Mouse (Mus musculus) stomach, postnatal 0 days (tissue): Measurements from ENCODE around the gene Baiap2l2. TPM values are rescaled to one million over a fixed set of nuclear protein-coding genes. Genes with fewer than 3 reads are reported as not detected.
A peak's percentile ranks its signal among the peaks of the same experiment; 100 is the strongest.

ENCODE experiments used
- ATAC-seq: fragments of 200-750 bp; cut with Nextera tagmentation; 2 replicates; pipeline ENCODE4 v1.8.0; 2017; ENCODE audit not compliant: low FRiP score, low TSS enrichment
- DNase-seq: peaks from one replicate; pipeline ENCODE4 v3.0.0-alpha.2; 2016; ENCODE audit warnings: low spot score
- H3K27ac ChIP-seq: fragments of 300-500 bp; sonication (generic); replicated peaks from 2 replicates; pipeline ENCODE4 v1.5.1; 2014; ENCODE audit warnings: mild to moderate bottlenecking, control low read depth
- H3K27me3 ChIP-seq: fragments of 300-500 bp; sonication (generic); 2 replicates; pipeline ENCODE4 v1.6.1; 2014; ENCODE audit warnings: low read length; ENCODE audit not compliant: control insufficient read depth, insufficient read depth
- H3K36me3 ChIP-seq: fragments of 300-500 bp; sonication (generic); 2 replicates; pipeline ENCODE4 v1.6.1; 2014; ENCODE audit warnings: low read length, mixed read lengths; ENCODE audit not compliant: control insufficient read depth, insufficient read depth
- H3K4me1 ChIP-seq: fragments of 300-500 bp; sonication (generic); replicated peaks from 2 replicates; pipeline ENCODE4 v1.6.1; 2014; ENCODE audit warnings: antibody characterized with exemption; ENCODE audit not compliant: control insufficient read depth, insufficient read depth
- H3K4me2 ChIP-seq: fragments of 300-500 bp; sonication (generic); replicated peaks from 2 replicates; pipeline ENCODE4 v1.6.1; 2014; ENCODE audit warnings: low read depth, mild to moderate bottlenecking, control low read depth, moderate library complexity
- H3K4me3 ChIP-seq: fragments of 300-500 bp; sonication (generic); 2 replicates; pipeline ENCODE4 v1.5.1; 2014; ENCODE audit warnings: low read depth, low read length, control low read depth
- H3K9ac ChIP-seq: fragments of 300-500 bp; sonication (generic); 2 replicates; pipeline ENCODE4 v1.6.1; 2014; ENCODE audit warnings: mild to moderate bottlenecking, low read length, control low read depth, mixed read lengths
- H3K9me3 ChIP-seq: fragments of 300-500 bp; sonication (generic); 2 replicates; pipeline ENCODE4 v1.6.1; 2016; ENCODE audit warnings: low read length; ENCODE audit not compliant: control insufficient read depth
- CTCF ChIP-seq: IDR thresholded peaks from 2 replicates; pipeline ENCODE4 v1.5.1; 2016; ENCODE audit warnings: antibody characterized with exemption, low read depth, mild to moderate bottlenecking, moderate library complexity
- EP300 ChIP-seq: optimal IDR thresholded peaks from 2 replicates; pipeline ENCODE3; 2016; ENCODE audit warnings: antibody characterized with exemption
- WGBS: fragments of 180-500 bp; shearing (Covaris S2); extraction: QIAGEN DNeasy Blood & Tissue Kit; methylation state at CpG from one replicate; pipeline ENCODE4 v1.1.7; 2014; 5-methylcytosine and 5-hydroxymethylcytosine counted together
- polyA plus RNA-seq: library from polyadenylated mRNA; unstranded; fragments of >200 nt; fragmentation: Nextera tagmentation; extraction: Ambion mirVana; gene quantifications from 2 replicates; pipeline ENCODE4 v1.2.1, GENCODE M21; 2015

Baiap2l2 gene
- polyA plus RNA-seq, 1 experiment from 2014 or later = 4.9 TPM

DNA sequence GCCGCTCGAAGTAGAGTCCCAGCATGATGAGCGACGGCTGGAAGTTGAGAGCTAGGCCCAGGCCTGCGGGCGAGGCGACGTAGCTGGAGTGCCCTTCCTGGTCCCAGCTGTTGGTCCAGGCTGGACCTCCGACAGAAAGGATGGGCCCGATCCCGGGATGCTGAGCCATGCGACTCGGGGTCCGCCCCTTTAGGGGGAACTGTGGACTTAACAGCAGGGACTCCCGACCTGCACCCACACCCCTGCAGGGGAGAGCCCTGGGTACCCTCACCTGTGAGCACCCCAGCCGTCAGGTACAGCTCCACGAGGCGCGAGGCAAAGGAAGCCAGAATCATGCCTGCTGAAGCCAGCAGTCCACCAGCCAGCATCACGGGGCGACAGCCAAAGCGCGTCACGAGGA lies 32.8 kb downstream of the Baiap2l2 start:
- Histone ChIP-seq H3K36me3 (peaks cover 9% of the 10 kb centered on the region; the same call in 1 of the 2 replicates), H3K4me3 (peak overlapping the region; percentile 33), H3K9me3 (no peaks in the 10 kb centered on the region), H3K4me1 (no peaks in the 10 kb centered on the region; the same call in 1 of the 2 replicates), H3K27me3 (peaks cover 4% of the 10 kb centered on the region; the same call in 1 of the 2 replicates), H3K27ac (no peak overlapping the region), H3K9ac (peak overlapping the region; percentile 56), H3K4me2 (peak overlapping the region; percentile 64)
- ATAC-seq (no peak), DNase-seq (no peak)
- TF ChIP-seq CTCF = no peak
- no peak for TF ChIP-seq EP300
- WGBS = 32% methylated on average over 24 of the region's 24 CpGs

DNA sequence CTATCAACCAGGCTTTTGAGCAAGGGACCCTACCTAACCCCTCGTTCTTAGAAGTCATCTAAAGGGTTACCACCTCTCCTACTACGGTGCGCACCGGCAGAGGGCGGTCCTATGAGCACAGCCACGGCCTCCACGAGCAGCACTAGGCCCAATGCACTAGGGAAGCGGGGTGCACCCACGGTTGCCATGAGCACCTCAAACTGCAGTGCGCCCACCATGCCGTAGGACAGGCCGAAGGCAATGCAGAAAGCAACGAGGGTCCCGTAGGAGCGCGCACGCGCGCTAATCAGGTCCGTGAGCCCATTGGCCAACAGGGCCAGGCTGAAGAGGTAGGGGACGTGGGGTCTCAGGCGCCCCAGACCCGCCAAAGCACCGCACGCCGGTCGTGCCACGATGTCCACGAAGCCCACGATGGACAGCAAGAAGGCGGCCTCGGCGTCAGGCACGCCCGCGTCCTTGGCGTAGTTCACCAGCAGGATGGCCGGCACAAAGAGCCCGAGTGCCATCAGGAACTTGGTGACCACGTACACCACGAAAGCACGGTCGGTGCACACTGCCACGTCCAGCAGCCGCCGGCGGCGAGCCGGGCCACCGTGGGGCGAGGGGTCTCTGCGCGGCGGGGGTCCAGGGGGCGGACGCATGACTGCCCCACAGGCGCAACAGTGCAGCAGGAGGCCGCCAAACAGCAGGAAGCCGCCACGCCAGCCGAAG lies 33.4 kb downstream of the Baiap2l2 start:
- peak; percentile 61 for TF ChIP-seq CTCF
- TF ChIP-seq EP300 = no peak

DNA sequence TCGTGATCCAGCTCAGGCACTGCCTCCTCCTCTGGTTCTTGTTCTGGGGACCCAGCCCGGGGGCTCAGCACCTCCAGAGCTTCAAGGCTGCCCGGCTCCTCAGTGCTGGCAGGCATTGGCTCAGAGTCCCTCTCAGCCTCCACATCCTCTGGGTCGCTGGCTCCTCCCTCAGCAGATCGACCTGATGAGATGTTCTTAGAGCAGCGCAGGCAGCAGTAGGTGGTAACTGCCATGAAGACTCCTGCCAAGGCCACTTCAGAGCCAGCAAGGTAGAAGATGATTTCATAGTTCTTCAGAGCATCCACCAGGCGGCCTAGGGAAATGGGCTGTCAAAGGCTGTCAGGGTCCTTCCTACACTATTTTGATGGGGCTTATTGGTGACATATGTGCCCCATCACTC lies 34.2 kb downstream of the Baiap2l2 start:
- Histone ChIP-seq H3K4me3 (no peak overlapping the region), H3K9ac (no peak overlapping the region), H3K9me3 (no peaks in the 10 kb centered on the region), H3K27ac (no peak overlapping the region), H3K27me3 (peaks cover 4% of the 10 kb centered on the region; the same call in 1 of the 2 replicates), H3K4me1 (no peaks in the 10 kb centered on the region; the same call in 1 of the 2 replicates), H3K4me2 (no peak overlapping the region), H3K36me3 (peaks cover 10% of the 10 kb centered on the region)
- DNase-seq (no peak), ATAC-seq (no peak)
- no peak for TF ChIP-seq CTCF
- no peak for TF ChIP-seq EP300
- 54% methylated on average over 7 of the region's 7 CpGs for WGBS

More for the DNA sequence above, 33.4 kb downstream of the Baiap2l2 start:
- peak overlapping the region; percentile 64 for H3K4me2 ChIP-seq
- H3K27me3 ChIP-seq = peaks cover 4% of the 10 kb centered on the region; the same call in 1 of the 2 replicates
- peaks cover 9% of the 10 kb centered on the region; the same call in 1 of the 2 replicates for H3K36me3 ChIP-seq
- no peaks in the 10 kb centered on the region; the same call in 1 of the 2 replicates for H3K4me1 ChIP-seq
- H3K9me3 ChIP-seq = no peaks in the 10 kb centered on the region
- peak overlapping the region; percentile 56 for H3K9ac ChIP-seq
- 3% methylated on average over 59 of the region's 61 CpGs for WGBS
- ATAC-seq (peak; percentile 58), DNase-seq (peak; percentile 50)
- H3K4me3 ChIP-seq = peak overlapping the region; percentile 33
- H3K27ac ChIP-seq = no peak overlapping the region

DNA sequence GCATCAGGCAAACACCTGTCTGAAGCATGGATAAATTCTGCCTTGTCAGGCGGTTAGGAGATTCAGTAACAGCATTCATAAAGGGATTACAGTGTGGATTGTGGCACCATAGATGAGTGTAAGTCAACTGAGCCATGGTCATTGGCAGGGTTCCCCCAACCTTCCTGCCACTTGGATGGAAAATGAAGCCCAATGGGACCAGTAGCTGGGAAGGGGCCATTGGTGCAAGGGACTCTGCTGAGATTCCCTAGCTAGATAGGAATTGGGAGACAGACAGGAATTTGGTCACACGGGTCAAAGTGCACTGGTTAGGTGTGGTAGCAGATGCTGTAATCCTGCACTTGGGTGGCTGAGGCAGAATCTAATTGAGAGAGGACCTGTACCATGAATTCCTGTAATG lies 35.1 kb downstream of the Baiap2l2 start:
- TF ChIP-seq CTCF (no peak), EP300 (no peak)
- H3K27me3 ChIP-seq = peaks cover 4% of the 10 kb centered on the region; the same call in 1 of the 2 replicates
- ATAC-seq (no peak), DNase-seq (no peak)
- no peaks in the 10 kb centered on the region; the same call in 1 of the 2 replicates for H3K4me1 ChIP-seq
- H3K9ac ChIP-seq = no peak overlapping the region
- peaks cover 13% of the 10 kb centered on the region for H3K36me3 ChIP-seq
- H3K9me3 ChIP-seq = no peaks in the 10 kb centered on the region
- no peak overlapping the region for H3K27ac ChIP-seq
- H3K4me2 ChIP-seq = no peak overlapping the region
- H3K4me3 ChIP-seq = no peak overlapping the region
- WGBS = 79% methylated on average over 2 of the region's 2 CpGs

DNA sequence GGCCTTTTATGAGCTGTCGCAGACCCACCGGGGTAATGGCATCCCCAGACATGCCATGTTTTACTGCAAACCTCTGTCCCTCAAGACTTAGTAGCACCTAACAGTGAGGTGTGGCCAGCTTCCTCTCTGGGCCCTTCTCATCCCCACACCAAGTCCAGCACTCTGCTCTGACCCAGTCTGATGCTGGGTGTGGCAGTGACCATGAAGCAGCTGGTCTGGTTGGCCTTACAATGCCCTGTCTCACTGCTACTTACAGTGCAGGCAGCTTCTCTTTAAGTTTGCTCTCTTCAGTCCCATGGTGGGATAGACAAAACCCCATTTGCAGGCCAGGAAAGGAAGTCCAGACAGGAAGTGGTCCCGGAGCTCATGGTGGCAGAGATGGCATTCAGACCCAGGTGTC lies 40.0 kb downstream of the Baiap2l2 start:
- Histone ChIP-seq H3K9ac (no peak overlapping the region), H3K9me3 (no peaks in the 10 kb centered on the region), H3K27ac (no peak overlapping the region), H3K27me3 (no peaks in the 10 kb centered on the region), H3K4me1 (no peaks in the 10 kb centered on the region), H3K4me2 (no peak overlapping the region), H3K36me3 (peaks cover 20% of the 10 kb centered on the region), H3K4me3 (no peak overlapping the region)
- no peak for DNase-seq
- TF ChIP-seq CTCF (no peak), EP300 (no peak)
- WGBS = 88% methylated on average over 3 of the region's 3 CpGs
- no peak for ATAC-seq
